Mouse (Mus musculus): Measurements from ENCODE around the gene Rcl1.

DNA sequence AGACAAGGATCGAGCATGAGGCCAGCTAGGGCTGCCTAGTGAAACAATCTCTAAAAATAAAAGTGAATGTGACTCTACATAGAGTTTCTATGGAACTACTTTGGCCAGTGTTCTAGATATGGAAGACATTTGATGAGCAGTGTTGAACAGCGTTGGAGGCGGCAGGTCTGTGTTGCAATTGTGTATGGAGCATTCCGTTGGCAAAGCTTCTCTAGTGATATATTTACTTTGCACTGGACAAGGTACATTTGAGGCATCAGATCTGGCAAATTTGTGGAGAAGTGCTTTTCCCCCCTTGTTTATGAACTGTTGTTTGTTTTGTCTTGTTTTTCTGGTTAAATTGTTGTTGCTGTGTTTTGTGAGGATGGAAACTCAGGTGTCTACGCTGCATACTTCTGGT, 28.4 kb downstream of the Rcl1 start:
- TF ChIP-seq POLR2A (IDR thresholded peaks at IDR 0.05; ENCODE audit: control insufficient read depth, extremely low read depth, insufficient read depth, low read length, poor library complexity) (no peak), CTCF (IDR thresholded peaks at IDR 0.05; ENCODE audit: borderline replicate concordance, control insufficient read depth, extremely low read depth, insufficient read depth, low read length, poor library complexity) (no peak)

Data from thymus, adult 2 months (tissue).